Mouse (Mus musculus) forebrain, embryonic 10.5 days (tissue): ENCODE measurements around the gene Tbxas1. TPM values are rescaled to one million over a fixed set of nuclear protein-coding genes. Genes with fewer than 3 reads are reported as not detected.

Experiments
- DNase-seq: peaks from one replicate; pipeline ENCODE4 v3.0.0-alpha.2; 2017; ENCODE audit warnings: low spot score; ENCODE audit errors: extremely low spot score
- H3K27ac ChIP-seq: fragments of 300-500 bp; sonication (generic); 2 replicates; pipeline ENCODE4 v1.5.1; 2016; ENCODE audit warnings: mild to moderate bottlenecking
- H3K27me3 ChIP-seq: fragments of 300-500 bp; sonication (generic); 2 replicates; pipeline ENCODE4 v1.6.1; 2016; ENCODE audit warnings: mild to moderate bottlenecking; ENCODE audit not compliant: poor library complexity, severe bottlenecking
- H3K36me3 ChIP-seq: fragments of 300-500 bp; sonication (generic); replicated peaks from 2 replicates; pipeline ENCODE4 v1.6.1; 2016; ENCODE audit warnings: mild to moderate bottlenecking, moderate library complexity
- H3K4me1 ChIP-seq: fragments of 300-500 bp; sonication (generic); 2 replicates; pipeline ENCODE4 v1.6.1; 2016
- H3K4me3 ChIP-seq: fragments of 300-500 bp; sonication (generic); 2 replicates; pipeline ENCODE4 v1.5.1; 2016; ENCODE audit warnings: mild to moderate bottlenecking, moderate library complexity
- H3K9me3 ChIP-seq: fragments of 300-500 bp; sonication (generic); 2 replicates; pipeline ENCODE4 v1.6.1; 2016; ENCODE audit warnings: mild to moderate bottlenecking, moderate library complexity
- WGBS: fragments of 180-500 bp; shearing (Covaris S2); methylation state at CpG from one replicate; pipeline ENCODE4 v1.1.7; 2016; 5-methylcytosine and 5-hydroxymethylcytosine counted together
- polyA plus RNA-seq: library from polyadenylated mRNA; unstranded; fragments of >200 nt; fragmentation: Nextera tagmentation; extraction: Ambion mirVana; gene quantifications from 2 replicates; pipeline ENCODE4 v1.2.1, GENCODE M21; 2016

Tbxas1 gene
- polyA plus RNA-seq, 1 experiment from 2014 or later = 0.98 TPM

DNA sequence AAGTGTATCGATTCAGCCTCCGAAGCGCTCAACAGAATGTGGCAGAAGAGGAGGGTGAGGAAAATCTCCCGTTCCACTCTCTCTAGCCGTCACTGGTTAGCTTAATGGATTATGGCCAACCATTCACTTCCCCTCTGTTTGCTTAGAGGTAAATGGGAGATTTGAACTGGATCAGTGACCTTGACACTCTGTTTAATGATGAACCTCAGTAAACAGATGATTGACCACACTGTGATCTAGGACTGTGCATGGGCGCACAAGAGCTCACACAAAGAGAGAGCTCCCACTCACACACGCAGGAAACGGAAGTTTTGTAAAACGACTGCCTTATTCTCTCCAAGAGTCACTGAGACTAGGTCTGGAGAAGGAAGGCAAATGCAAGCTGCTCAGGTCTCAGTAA lies 84.3 kb downstream of the Tbxas1 start:
- no peak for DNase-seq
- Histone ChIP-seq H3K27me3 (no peaks in the 10 kb centered on the region), H3K9me3 (no peaks in the 10 kb centered on the region), H3K4me1 (no peaks in the 10 kb centered on the region), H3K4me3 (no peak overlapping the region), H3K36me3 (no peaks in the 10 kb centered on the region), H3K27ac (no peak overlapping the region)
- WGBS = 89% methylated on average over 9 of the region's 9 CpGs

DNA sequence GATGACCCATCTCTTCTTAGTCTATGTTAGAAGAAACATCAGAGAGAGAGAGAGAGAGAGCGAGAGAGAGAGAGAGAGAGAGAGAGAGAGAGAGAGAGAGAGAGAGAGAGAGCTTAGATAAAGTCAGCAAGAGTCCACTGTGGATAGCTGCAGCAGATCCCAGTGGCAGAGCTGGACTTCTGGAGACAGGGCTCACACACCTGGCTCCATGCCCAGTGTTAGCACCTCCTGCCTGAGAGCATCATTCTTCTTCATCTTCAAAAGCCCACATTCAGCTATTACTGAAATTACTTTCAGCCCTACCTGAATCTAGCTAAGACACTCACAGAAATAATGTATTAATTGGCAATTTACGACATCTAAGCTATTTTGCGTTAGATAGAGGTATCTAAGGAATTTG lies 85.2 kb downstream of the Tbxas1 start:
- Histone ChIP-seq H3K9me3 (no peaks in the 10 kb centered on the region), H3K36me3 (no peaks in the 10 kb centered on the region), H3K4me1 (no peaks in the 10 kb centered on the region), H3K27me3 (no peaks in the 10 kb centered on the region), H3K4me3 (no peak overlapping the region), H3K27ac (no peak overlapping the region)
- no peak for DNase-seq
- 80% methylated on average over 3 of the region's 3 CpGs for WGBS

DNA sequence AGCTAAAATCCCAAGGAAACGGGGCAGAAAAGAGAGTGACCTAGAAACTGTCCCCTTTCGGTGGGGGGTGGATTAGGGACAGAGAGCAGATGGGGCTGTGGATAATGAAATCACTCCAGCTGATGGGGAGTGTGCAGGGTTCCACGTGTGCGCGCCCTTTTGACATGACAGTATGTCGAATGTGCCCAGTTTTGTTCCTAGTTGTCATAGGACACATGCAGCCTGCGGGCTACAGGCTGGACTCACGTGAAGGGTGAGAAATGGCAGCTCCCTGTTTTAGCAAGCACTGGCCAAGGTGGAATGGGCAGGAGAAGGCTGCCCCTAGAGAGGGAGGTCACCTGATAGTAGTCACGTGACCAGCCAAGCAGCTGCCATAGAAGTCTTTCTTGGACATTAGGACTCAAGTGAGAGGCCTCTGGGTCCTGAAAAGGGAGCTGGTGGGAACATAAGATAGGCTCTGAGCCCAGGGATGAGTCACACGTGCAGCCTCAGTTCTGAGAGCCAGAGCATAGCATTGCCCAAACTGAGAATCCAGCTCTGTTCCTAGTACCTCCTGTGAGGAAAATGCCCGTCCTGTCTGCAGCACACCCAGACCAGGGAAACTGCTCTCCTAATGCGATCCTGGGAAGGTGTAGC lies 85.7 kb downstream of the Tbxas1 start:
- no peaks in the 10 kb centered on the region for H3K36me3 ChIP-seq
- H3K9me3 ChIP-seq = no peaks in the 10 kb centered on the region
- no peaks in the 10 kb centered on the region for H3K4me1 ChIP-seq
- H3K27me3 ChIP-seq = no peaks in the 10 kb centered on the region
- DNase-seq = no peak
- H3K27ac ChIP-seq = no peak overlapping the region
- 71% methylated on average over 12 of the region's 12 CpGs for WGBS
- no peak overlapping the region for H3K4me3 ChIP-seq

DNA sequence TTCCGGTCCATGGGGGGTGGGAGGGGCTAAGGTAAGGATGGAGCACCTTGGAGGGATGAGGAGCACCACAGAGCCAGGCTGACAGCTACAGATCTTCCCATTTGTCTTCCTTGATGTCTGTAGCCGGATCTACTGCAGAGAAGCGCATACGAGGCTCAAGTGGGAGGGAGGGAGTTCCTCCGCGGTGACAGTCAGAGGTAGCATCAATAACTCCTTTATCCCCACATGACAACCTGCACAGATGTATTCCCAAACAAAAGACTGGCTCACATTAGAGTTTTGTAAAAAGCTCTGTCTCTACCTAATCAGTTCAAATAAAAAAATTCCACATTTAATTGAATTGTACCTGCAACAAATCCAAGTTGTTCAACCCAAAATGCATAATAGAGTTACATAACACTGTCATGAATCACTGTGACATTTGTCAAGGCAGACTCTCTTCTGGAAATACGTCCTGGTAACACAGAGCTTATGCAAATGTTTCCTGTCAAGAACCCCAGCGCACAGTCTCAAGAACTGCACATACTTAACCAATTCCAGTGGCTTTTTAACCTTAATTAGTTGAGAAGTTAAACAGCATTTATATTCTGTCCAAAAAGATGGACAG lies 86.3 kb downstream of the Tbxas1 start:
- Histone ChIP-seq H3K27ac (no peak overlapping the region), H3K27me3 (no peaks in the 10 kb centered on the region), H3K4me3 (no peak overlapping the region), H3K4me1 (no peaks in the 10 kb centered on the region), H3K9me3 (no peaks in the 10 kb centered on the region), H3K36me3 (no peaks in the 10 kb centered on the region)
- WGBS = 72% methylated on average over 8 of the region's 8 CpGs
- DNase-seq = no peak

DNA sequence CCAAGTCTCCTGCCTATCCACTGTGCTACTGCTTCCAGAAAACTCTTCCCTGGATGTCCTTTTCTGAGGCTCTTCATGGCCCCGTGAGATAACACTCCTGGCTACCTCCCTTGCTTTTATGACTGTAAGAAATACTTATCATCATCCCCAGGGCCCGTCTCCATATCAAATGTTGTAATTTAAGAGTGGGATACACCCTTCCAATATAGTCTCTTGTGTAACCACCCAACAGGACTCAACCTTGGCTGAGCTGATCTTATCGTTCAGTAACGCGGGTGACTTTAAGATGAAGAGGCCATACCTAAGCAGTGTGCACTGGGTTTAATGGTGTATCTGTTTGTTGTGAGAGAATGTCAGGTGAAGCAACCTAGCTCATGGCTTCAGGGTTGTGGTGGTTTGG lies 91.6 kb downstream of the Tbxas1 start:
- no peak for DNase-seq
- Histone ChIP-seq H3K4me1 (no peaks in the 10 kb centered on the region), H3K4me3 (no peak overlapping the region), H3K9me3 (no peaks in the 10 kb centered on the region), H3K36me3 (no peaks in the 10 kb centered on the region), H3K27ac (no peak overlapping the region), H3K27me3 (no peaks in the 10 kb centered on the region)
- WGBS = 95% methylated on average over 5 of the region's 5 CpGs

DNA sequence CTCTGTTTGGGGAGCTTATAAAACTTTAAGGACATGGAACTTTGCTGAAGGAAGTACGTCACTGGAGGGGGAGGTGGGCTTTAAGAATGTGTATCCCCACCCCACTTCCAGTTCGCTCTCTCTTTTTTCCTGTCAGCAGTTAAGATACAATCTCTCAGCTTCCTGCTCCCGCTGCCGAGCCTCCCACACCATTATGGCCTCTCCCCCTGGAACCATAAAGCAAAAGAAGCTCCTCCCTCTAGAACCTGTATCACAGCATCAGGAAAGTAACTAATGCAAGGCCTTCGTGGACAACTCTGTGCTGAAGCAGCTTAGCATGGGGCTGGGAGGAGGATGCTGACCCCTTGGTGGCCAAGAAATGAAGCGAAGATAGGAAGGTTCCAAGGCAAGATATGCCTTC lies 92.1 kb downstream of the Tbxas1 start:
- H3K4me1 ChIP-seq = no peaks in the 10 kb centered on the region
- DNase-seq = no peak
- no peaks in the 10 kb centered on the region for H3K27me3 ChIP-seq
- no peak overlapping the region for H3K4me3 ChIP-seq
- H3K27ac ChIP-seq = no peak overlapping the region
- no peaks in the 10 kb centered on the region for H3K36me3 ChIP-seq
- H3K9me3 ChIP-seq = no peaks in the 10 kb centered on the region
- WGBS = 87% methylated on average over 6 of the region's 6 CpGs

DNA sequence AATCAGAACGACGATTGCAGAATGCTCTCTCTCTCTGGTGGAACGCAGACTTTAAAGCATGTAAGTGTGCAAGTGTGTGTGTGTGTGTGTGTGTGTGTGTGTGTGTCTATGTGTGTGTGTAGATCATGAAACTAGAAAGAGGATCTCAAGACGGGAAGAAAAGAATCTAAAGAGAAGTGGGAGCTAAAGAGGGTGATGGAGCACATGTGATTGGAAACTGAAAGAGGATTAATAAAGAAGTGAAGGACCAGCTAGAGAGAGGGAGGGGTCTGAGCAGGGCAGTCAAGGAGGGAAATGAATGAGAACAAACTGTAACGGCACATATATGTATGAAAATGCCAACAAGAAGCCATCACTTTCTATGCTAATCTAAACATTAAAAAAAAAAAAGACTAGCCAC lies 92.8 kb downstream of the Tbxas1 start:
- no peak overlapping the region for H3K27ac ChIP-seq
- H3K4me1 ChIP-seq = no peaks in the 10 kb centered on the region
- H3K27me3 ChIP-seq = no peaks in the 10 kb centered on the region
- H3K9me3 ChIP-seq = no peaks in the 10 kb centered on the region
- H3K36me3 ChIP-seq = no peaks in the 10 kb centered on the region
- 90% methylated on average over 5 of the region's 5 CpGs for WGBS
- DNase-seq = no peak
- H3K4me3 ChIP-seq = no peak overlapping the region

DNA sequence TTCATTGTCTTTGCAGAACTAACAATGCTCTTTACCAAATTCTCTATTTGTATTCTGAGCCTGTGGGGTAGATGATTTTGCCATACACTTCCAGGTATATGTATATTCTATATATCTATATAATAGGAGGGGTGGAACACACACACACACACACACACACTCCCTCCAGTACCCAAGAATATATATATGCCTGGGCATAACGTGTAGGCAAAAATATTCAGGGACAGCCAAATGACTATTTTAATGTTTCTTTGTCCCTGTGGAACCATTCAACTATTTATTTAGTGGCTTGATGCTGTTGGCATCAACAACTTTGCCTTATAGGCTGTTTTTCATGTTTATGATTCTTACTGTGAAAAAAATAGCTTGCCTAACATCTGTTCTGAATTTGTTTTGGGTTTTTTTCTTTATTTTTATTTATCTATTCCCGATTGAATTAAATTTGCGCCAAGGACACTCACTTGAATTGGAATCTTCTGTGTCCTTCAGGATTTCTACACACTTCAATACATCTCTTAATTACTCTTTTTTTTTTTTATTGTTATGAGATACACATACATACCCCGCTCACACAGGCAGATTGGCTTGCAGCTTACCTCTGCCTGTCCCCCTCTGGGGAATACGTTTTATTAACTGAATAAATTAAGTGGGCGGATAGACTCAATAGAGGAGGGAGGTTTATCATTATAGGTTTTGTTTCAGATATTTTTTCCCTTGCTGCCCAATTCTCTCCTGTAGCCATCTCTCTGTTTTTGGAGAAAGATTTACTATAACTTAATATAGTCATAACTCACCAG lies 94.9 kb downstream of the Tbxas1 start:
- Histone ChIP-seq H3K4me1 (no peaks in the 10 kb centered on the region), H3K9me3 (no peaks in the 10 kb centered on the region), H3K27ac (no peak overlapping the region), H3K36me3 (no peaks in the 10 kb centered on the region), H3K4me3 (no peak overlapping the region), H3K27me3 (no peaks in the 10 kb centered on the region)
- no peak for DNase-seq
- 91% methylated on average over 6 of the region's 6 CpGs for WGBS

DNA sequence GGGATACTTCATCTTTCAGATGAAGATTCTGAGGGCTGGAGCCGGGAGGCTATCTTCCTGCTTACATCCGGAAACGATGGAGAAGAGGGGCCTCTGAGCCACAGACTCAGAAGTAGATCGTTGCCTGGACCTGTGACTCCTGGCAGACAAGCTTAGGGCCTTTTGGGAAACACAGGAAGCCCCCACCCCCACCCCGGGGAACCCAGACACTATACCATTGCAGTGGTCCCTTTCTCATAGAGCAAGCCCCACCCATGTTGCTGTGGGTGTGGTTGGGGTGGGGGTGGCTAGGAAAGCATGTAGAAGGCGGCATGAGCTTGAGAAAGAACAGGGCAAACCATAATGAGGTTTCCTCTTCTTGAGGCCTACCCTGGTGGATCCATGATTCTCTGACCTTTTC lies 95.6 kb downstream of the Tbxas1 start:
- no peak for DNase-seq
- Histone ChIP-seq H3K27me3 (no peaks in the 10 kb centered on the region), H3K36me3 (no peaks in the 10 kb centered on the region), H3K4me3 (no peak overlapping the region), H3K4me1 (no peaks in the 10 kb centered on the region), H3K9me3 (no peaks in the 10 kb centered on the region), H3K27ac (no peak overlapping the region)
- 86% methylated on average over 6 of the region's 6 CpGs for WGBS

DNA sequence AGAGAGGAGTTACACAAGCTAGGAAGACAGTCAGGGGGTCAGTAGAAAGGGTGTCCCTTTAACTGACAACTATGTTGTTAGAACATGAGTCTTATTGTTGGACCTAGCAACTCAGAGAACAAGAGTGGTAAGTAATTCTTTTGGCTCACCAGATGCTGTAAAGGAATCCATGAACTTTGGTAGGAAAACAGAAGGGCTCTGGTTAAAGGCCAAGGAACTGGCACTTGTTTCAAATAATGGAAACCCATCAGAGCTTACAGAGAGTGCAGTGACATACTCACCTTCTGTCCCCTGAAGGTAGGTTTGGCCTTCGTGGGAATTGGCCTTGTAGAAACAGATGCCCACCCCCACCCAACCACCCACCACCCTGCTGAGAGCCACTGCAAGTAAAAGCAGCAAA lies 97.6 kb downstream of the Tbxas1 start:
- DNase-seq = no peak
- Histone ChIP-seq H3K27ac (no peak overlapping the region), H3K9me3 (no peaks in the 10 kb centered on the region), H3K27me3 (no peaks in the 10 kb centered on the region), H3K36me3 (no peaks in the 10 kb centered on the region), H3K4me3 (no peak overlapping the region), H3K4me1 (no peaks in the 10 kb centered on the region)
- 58% methylated on average over 1 of the region's 1 CpGs for WGBS

DNA sequence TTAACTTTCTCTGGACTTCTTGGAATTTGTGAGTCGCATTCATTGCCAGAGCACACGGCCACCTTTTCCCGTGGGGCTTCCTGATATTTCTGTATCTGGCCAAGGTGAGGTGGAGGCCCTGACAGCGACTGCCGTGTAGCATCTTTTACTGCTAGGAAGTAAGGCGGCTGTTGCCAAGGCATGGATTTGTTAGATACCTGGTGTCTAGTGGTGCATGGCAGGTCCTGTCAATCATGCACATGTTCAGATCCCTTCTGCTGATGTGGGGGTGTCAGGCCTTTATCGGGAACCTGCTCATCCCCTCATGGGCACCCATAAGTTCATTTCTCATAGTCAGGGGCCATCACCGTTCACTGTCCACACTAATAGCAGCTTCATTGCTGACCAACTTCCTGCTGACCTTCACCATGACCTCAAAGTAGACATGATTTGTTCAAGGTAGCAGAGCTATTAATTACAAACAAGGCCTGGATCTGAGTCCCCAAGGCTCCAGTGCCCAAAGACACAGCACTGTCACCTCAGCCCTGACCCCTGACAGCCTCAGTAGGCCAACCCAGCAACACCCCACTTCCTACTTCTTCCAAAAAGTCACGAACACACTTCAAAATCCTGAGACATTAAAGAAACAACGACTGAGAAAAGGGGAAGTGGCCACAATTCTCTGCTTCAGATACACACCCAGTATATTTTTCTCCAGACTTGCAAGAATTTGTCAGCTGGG lies 98.4 kb downstream of the Tbxas1 start:
- Histone ChIP-seq H3K27me3 (no peaks in the 10 kb centered on the region), H3K36me3 (no peaks in the 10 kb centered on the region), H3K27ac (no peak overlapping the region), H3K4me1 (no peaks in the 10 kb centered on the region), H3K9me3 (no peaks in the 10 kb centered on the region), H3K4me3 (no peak overlapping the region)
- whole genome bisulfite sequencing = 90% methylated on average over 10 of the region's 10 CpGs
- no peak for DNase-seq

DNA sequence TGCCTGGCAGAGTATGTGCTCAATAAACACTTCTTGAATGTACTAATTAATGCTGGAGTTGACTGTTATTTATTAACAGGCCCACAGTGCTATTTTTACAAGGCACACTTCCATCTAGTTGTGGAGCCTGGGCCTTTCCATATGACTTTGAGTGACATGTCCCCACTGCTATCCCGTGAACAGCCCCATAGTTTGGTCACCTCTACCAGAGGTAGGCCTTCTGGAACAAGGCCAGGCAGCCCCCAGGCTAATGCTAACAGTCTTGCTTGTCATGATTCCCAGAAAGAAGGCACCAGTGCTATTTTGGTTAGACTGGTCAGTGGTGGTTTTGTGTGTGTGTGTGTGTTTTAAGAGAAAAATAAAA lies 98.9 kb downstream of the Tbxas1 start:
- 81% methylated on average over 1 of the region's 1 CpGs for WGBS
- Histone ChIP-seq H3K4me3 (no peak overlapping the region), H3K27ac (no peak overlapping the region), H3K36me3 (no peaks in the 10 kb centered on the region), H3K4me1 (no peaks in the 10 kb centered on the region), H3K9me3 (no peaks in the 10 kb centered on the region), H3K27me3 (no peaks in the 10 kb centered on the region)
- no peak for DNase-seq
